Mouse (Mus musculus) 416B (cell line): ENCODE measurements at regions not wholly inside any gene's neighbourhood (a gene's known extent, or its start where the extent isn't known, plus 50 kb on each side); places are given as distances from the start of the nearest gene placed in this dataset.

ENCODE experiments used
- DNase-seq: peaks from one replicate; pipeline ENCODE4 v3.0.0; 2011; ENCODE audit warnings: low read depth

GRCm38 (mm10) chr4:87386271-87386670 is 156.0 kb upstream of the Slc24a2 start:
- no peak for DNase-seq

- no peak for DNase-seq
These were observed 155.0 kb upstream of the Slc24a2 start for GRCm38 (mm10) chr4:87385221-87385739.

GRCm38 (mm10) chr4:87384469-87385044 is 154.3 kb upstream of the Slc24a2 start:
- DNase-seq, result no peak

GRCm38 (mm10) chr4:87380716-87381115 is 150.4 kb upstream of the Slc24a2 start:
- no peak for DNase-seq

GRCm38 (mm10) chr4:87379516-87380173 is 149.4 kb upstream of the Slc24a2 start:
- no peak for DNase-seq

GRCm38 (mm10) chr4:87371960-87372359 is 141.7 kb upstream of the Slc24a2 start:
- DNase-seq, result no peak

- DNase-seq, result no peak
These were observed 139.5 kb upstream of the Slc24a2 start for GRCm38 (mm10) chr4:87369626-87370234.

GRCm38 (mm10) chr4:87368413-87369160 is 138.3 kb upstream of the Slc24a2 start:
- peak; percentile 1 for DNase-seq

- peak; percentile 51 for DNase-seq
These were observed 137.6 kb upstream of the Slc24a2 start for GRCm38 (mm10) chr4:87367732-87368412.

GRCm38 (mm10) chr4:87362201-87362600 is 131.9 kb upstream of the Slc24a2 start:
- no peak for DNase-seq

- DNase-seq, result peak; percentile 12
These were observed 129.2 kb upstream of the Slc24a2 start for GRCm38 (mm10) chr4:87359483-87359882.

- DNase-seq, result no peak
These were observed 128.7 kb upstream of the Slc24a2 start for GRCm38 (mm10) chr4:87359004-87359403.

- DNase-seq, result no peak
These were observed 102.7 kb upstream of the Slc24a2 start for GRCm38 (mm10) chr4:87332968-87333367.

- no peak for DNase-seq
These were observed 98.9 kb upstream of the Slc24a2 start for GRCm38 (mm10) chr4:87329136-87329535.

- no peak for DNase-seq
These were observed 91.6 kb upstream of the Slc24a2 start for GRCm38 (mm10) chr4:87321726-87322349.

GRCm38 (mm10) chr4:87298129-87298528 is 67.9 kb upstream of the Slc24a2 start:
- no peak for DNase-seq

GRCm38 (mm10) chr4:87294538-87294937 is 64.3 kb upstream of the Slc24a2 start:
- DNase-seq, result no peak
